Mouse (Mus musculus) thymus, postnatal 25 days (tissue): ENCODE results near the gene Pmepa1.

Source experiments
- DNase-seq: peaks from one replicate; pipeline ENCODE4 v3.0.0; 2022

Gene Pmepa1

DNA sequence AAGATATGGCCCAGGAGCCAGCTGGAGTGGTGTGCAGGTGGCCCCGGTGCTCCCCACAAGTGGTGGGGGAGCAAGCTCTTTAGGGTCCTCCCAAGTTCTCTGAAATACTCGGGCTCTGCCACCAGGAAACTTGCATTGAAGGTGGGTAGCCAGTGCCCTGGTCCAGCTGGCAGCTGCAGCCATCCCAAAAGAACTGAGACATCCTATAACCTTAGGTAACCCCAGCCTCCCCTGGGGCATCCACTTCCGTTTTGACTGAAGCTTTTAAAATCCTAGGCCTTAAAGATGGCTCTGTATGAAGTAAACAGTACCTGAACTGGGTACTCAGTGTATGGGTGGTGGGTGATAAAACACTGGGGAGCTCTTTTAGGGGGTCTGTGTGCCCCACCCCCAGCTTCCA, 52.8 kb downstream of the Pmepa1 start:
- peak; percentile 36 for DNase-seq

DNA sequence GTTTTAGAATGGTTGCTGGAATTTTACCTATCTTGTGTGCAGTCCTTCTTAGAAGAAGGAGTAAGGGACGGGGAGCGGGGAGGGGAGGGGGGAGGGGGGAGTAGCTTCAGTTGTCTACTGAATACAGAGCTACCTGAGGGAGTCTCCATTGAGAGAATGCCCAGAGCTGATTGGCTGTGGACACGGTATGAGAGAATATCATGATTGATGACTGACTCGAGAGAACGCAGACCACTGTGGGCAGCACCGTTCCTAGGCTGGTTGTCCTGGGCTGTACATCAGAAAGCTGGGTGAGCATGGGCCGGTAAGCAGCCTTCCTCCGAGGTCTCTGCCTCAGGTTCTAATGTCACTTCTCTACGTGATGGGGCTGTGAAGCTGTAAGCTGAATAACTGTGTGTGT, 55.6 kb downstream of the Pmepa1 start:
- DNase-seq = peak; percentile 0

DNA sequence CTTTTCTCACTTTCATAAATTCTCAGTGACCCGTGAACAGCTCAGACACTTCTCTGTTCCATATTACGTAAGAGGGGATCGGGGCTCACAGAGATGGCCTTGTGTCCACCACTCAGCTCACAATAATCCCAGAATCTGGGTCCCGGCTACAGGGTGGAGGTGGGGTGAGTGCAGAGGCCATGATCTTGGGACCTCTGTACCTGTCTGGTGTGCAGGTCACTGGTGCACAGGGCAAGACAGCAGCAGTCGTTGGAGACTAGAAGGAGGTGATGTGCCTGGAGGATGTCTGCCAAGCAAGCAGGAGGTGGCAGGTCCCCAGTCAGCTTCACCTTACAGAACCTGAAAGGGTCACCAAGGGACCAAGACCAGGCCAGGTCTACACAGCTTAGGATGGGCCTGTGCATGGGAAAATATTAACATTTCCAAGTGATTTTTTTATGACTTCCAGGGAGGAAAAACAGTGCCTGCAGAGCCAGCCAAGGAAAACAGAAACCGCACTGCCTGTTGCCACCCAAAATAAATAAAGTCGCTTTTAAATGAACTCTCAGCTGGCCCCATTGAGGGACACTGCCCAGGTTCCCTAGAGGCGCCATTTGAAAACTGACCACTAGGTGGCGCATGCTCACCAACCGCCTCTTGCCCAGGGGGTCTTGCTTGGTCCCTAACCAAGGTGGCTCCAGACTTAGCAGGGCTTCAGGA, 56.9 kb downstream of the Pmepa1 start:
- DNase-seq = peak; percentile 58

DNA sequence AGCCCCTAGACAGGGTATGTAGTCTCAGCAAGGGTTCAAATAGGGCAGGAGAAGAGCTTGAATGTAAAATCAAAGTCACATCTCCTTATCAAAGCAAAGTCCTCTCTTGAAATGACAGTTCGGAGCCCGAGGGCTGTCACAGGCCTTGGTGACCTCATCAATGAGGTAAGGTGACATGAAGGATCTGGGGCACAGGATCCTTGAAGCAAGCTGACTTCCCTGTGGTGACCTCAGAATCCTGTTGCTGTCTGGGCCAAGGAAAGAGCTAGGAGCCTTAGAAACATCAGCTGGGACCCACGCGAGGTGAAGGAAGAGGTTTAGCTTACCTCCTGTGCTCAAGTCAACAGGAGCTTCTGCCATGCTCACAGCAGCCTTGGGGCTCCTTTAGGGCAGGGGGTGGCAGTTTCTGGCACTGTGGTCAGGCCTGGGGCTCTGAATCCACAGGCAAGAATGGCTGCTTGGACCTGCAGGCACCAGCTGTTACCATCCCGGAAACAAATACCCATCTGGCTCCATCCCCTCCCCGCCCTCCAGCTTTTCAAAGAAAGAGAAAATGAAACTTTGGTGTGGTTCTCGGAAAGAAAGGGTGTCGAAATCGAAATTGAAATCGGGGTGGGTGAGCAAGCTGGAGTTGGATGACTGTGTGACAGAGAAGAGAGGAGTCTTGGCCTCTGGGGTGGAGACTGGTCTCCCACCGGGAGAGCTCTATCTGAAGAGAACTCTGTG, 57.8 kb downstream of the Pmepa1 start, which contains the start of gene Zbp1:
Zbp1 (minus strand) TSS at position 508 of the 726 bp plus-strand sequence.
- peak; percentile 70 for DNase-seq

DNA sequence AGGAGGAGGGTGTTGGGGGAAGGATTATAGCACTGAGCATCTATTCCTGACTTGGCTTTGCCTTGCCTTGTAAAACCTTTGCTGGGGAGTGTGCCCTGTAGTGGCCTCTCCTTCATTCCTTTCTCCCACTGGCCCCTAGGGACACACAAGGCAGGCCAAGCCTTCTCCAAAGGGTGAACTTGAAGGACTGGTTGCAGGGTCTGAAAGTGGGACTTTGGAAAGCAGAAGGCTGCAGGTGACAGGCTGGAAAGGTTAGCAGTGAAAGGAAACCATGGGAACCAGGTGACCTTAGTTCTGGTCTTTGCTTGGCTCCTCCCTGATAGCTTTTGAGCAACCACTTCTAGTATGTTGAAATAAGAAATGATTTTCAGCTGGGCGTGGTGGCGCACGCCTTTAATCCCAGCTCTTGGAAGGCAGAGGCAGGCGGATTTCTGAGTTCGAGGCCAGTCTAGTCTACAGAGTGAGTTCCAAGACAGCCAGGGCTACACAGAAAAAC, 58.5 kb downstream of the Pmepa1 start:
- no peak for DNase-seq

DNA sequence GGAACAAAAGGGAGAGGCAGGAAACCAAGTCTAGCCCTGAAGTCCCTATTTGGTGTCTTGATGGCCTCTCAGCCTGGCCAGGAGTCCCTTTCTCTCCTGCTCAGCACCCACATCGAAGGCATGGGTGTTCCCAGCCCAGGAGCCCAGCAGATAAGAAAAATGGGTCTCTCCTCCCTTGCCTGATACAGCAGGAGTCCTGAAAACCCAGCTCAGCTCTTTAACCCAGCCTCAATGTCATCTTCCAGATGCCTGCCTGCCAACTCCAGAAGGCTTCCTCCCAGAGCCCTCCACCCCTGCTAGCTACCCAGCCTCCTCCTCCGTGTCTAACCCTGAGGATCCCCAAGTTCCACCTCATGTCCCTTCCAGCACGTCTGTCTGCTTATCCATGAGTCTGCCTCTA, 59.1 kb downstream of the Pmepa1 start:
- DNase-seq = no peak

DNA sequence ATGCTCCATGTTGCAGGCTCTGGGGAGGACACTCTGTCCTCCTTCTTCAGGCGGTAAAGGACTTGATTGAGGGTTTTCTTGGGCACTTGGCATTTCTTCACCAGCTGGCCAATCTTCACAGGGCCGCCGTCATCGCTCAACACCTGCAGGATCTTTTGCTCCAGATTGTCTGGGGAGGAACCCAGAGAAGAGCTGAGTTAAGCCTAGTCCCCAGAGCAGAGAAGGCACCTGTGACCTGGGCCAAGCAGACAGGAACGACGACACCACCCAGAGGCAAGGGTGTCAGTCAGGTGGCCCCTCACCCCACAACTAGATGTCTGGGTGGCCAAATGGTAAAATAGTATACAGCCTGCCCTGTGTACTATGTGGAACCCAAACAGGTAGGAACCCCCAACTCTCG, 59.5 kb downstream of the Pmepa1 start:
- no peak for DNase-seq

DNA sequence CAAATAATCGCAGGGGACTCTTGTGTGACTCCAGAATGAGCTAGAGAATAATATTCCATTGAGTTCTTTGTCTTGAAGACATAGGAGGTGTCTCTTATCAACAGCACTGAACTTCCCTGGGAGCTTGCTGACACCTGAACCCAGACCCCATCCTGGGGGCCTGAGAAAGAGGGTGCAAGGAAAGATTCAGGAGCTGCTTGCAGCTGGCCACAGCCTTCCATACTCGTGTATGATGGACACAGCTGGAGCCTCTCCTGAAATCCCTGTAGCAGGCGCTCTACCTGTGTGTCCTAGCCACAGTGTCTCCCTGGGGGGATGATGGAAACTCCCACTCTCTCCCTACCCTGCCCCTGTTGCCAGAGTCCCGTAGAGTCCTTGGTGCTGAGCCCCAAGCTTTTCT, 64.1 kb downstream of the Pmepa1 start:
- no peak for DNase-seq

DNA sequence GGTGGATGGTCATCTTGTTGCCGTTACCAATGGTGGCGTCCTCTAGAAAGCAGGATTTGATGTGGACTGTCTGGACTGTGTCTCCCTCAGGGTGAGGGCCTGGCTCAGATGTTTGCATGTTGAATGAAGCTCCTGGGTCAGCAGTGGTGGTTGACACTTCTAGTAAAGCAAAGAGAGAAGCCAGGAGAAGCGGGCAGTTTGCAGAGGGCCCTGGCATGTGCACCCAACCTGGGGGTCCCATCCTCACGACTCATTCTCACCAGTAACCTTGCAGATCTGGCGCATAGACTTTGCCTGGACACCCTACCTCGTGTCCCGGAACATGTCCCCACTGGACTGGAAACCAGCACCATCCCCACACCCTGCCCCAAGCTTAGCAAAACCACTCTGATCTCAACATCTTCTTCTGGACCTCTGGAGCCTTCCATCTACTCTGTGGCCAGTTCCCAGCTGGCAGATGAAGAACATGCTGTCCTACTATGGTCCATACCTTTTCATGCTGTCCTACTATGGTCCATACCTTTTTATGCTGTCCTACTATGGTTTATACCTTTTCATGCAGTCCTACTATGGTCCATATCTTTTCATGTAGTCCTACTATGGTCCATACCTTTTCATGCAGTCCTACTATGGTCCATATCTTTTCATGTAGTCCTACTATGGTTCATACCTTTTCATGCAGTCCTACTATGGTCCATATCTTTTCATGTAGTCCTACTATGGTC, 67.1 kb downstream of the Pmepa1 start:
- DNase-seq = no peak

DNA sequence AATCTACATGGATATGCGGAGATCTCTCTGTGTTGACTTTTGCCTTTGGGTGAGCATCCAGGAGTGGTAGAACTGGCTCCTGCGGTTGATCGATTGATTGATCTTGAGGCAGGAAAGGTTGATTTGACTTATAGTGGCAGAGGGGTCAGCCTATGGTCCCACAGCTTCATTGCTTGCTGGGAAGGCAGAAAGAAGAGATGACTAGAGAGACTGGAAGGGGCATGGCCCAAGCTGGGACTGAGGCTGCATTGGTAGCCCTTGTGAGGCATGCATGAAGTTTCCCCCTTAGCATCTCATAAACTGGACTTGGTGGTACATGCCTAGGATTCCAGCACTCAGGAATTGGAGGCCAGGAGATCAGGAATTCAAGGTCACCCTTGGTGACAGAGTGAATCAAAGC, 69.3 kb downstream of the Pmepa1 start:
- no peak for DNase-seq

DNA sequence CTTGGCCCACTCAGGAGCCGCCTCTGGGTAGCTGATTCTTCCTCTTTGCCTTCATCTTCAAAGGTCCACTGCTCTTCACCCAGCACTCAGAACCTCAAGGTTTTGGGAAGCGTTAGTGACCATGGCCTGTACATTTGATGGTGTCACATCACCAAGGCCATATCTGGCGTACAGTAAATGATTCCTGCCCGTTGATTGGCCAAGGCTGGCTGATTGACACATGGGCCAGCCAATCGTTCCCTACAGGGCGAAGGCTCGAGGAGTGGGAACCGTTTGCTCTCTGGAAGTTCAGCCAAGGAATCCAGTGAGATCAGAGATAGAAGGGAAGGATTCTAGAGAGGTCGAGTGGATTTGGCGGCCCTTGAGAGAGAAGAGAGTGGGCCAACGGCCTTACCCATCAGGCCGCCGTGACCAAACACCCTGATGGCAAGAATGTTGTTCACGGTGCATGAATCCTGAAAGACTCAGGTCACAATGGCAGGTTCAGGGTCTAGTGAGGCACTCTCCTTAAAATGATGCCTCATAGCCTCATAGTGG, 70.7 kb downstream of the Pmepa1 start:
- DNase-seq = no peak

DNA sequence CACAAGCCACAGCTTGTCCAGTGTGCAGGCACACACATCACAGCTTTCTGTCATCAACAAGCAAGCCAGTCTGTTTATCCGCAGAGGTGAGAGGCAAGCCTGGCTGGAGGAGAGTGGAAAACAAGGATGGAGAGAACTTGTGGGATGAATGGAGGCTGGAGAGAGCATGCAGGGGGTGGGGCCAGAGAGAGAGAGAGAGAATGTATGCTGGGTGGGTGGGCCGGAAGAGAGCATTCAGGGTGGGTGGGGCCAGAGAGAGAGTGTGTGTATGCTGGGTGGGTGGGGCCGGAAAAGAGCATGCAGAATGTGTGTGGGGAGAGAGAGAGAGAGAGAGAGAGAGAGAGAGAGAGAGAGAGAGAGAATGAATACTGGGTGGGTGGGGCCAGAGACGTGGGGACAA, 71.7 kb downstream of the Pmepa1 start:
- DNase-seq = no peak

DNA sequence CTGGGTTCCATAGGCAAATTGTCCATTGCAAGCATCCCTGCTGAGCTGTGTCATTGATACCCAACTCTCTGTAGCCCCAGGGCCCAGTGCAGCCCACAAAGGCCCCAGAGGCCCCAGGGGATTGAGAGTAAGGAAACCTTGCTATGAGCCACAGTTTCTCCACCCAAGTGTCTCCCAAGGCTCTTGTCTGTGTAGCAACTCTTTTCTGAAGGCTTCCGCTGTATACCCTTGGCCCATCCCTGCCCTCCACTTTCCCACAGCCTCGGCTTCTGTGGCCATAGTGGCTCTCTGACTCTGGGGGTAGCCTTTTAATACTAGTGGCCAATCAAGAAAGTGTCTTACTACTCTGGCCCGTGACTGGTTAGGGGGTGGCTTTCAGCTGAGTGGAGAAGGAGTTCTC, 72.6 kb downstream of the Pmepa1 start:
- DNase-seq = no peak

DNA sequence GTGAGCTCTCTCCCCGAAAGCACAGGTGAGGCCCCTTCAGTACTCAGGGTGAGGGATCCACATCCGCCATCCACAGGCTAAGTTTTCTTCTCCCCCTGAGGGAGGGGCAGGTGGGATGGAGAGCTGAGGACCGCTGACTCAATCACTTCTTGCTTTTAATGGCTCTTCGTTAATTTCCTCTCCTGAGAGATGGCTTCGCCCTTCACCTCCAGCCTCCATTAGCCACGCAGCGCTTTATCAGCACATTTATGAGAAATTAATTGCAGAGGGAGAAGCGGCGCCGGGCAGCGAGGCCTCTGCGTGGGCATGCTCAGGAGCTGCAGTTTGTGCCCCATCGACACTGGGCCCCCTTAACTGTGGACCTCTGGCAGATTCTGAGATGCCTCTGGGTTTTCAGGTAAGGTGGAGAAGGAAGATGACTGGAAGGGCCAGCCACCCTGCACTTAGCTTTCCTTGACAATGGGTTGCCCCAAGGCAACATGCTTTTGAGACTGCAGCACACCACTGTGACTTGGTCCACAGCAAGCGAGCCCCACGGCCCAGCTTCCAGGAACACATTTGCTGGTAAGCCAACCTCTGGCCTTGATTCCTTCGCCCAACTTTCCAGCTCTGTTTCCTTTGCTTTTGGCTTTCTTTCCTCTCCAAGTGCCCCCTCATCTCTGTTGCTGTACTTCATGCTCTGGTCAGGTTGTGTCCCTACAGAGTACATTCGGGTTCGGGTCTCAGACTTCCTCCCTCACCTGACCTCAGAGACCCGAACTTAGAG, 73.2 kb downstream of the Pmepa1 start:
- no peak for DNase-seq

DNA sequence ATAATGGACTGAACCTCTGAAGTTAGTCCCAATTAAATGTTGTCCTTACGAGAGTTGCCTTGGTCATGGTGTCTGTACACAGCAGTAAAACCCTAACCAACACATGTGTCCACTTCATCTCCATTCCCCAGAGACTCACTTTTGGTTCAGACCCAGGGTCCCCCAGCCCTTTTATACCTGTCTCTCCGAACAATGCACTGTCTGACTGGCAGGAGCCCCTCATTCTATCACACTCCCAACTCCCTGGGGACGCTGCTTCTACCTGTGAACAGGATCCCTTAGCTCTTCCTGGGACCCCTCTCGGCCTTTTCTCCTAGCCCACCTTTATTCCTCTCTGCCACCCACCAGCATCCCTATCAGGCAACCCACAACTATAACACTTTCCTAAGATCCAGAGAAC, 81.5 kb downstream of the Pmepa1 start:
- DNase-seq = no peak

DNA sequence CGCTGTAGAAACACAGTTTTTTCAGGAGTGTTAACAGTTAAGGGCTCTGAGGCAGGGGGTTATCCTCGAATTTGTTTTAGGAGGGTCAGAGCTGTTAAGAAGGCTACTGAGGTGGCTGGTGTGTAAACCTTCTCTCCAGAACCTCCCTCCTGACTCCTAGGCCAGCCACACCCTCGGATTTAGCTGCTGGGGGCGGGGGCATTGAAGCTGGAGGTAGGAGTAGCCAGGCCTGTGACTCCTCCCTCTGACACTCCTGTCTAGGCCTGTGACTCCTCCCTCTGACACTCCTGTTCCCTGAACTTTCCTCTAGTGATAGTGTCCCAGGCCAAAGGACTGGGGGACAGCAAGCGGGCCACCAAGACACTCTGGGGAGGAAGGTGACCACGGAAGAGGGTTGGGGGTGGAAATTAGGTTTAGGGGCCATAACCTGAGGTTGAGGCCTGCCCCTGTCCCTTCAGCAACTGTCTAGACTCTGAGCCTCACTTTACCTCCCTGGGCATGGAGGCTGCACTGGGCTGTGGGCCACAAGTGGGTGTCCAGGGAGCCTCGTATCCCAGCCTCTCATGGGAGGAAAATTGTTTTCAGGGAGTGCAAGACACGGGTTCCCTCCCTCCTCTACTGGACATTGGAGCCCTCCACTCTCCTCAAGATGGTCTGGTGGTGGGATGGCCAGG, 89.0 kb downstream of the Pmepa1 start:
- DNase-seq = no peak

DNA sequence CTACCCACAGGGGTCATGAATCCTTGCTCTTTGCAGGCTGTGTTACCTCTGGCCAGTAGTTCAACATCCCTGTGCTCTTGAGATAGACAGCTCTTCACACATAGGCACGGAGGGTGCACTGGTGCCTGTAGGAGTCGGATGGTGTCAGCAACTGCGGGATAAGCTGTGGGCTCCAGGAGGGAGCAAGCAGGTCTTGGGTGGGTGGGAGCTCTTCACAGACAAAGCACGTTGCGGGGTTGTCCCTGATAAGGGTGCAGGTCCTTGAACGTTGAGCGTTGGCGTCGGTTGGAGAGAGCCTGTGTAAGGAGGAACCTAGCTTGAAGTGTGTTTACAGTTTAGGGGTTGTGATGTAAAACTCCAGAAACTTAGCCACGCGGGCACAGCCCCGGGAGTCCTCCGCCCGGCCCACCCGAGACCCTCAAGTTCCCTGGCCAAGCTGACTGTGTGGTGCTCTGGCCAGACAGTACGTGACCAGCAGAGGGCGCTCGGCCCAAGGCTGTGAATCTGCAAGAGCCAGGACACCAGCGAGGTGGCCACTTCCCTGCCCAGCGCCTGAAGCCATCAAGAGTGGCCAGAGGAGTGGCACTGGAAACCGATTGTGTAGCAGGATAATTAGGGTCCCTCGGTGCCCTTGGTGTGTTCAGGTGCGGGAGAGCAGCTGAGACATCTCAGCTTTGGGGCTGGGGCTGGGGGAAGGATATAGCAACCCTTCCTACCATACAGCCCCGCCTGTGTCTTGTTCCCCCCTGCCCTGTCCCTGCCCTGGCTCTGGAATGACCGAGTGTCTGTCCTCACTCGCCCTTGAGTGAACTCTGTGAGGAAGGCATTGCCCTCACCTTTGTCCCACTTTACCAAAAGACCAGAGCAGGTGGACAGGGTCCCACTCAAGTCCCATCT, 90.0 kb downstream of the Pmepa1 start:
- peak; percentile 82 for DNase-seq

DNA sequence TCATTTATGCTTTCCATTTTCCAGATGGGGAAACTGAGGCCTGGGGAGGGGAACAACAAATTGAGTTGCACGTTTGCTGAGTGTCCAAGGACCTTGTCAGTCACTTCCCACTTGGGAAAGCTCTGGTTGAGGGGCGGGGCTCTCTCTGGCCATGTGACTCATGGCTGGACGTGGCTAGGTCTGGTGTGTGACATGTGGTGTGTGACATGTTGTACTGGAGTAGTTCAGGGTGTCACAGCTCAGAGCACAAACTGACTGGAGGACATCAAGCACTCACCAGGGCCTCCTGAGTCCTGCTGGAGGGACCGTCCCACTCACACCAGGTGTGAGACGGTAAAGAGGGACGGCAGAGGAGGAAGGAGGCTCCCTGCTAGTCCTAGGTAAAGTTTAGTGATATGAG, 91.1 kb downstream of the Pmepa1 start:
- no peak for DNase-seq

DNA sequence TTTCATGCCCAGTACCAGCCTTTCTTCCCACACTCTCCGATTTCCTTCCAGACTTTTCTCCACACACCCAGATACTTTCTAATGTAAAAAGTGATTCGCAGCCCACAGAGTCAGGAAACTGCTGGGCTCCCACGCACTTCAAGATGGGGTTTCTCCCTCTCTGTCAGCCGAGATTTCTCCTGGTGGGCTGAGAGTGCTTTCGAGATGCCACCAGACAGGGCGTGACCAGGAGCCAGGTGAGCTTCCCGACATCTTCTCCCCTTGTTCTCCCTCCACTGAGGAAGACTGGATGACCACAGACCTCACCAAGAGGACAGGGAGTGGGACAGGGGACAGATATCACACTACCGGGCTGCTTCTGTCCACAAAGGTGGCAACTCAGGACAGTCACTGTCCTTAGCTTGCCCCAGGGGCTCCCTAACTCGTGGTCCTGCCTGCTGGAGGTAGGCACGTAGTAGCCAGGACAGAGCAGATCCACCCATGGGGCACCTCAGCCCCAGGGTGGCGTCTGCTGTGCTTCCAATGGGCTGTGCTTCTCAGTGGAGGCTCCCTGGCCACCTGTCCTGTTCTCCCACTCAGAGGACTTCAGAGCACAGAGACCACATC, 91.8 kb downstream of the Pmepa1 start:
- no peak for DNase-seq

DNA sequence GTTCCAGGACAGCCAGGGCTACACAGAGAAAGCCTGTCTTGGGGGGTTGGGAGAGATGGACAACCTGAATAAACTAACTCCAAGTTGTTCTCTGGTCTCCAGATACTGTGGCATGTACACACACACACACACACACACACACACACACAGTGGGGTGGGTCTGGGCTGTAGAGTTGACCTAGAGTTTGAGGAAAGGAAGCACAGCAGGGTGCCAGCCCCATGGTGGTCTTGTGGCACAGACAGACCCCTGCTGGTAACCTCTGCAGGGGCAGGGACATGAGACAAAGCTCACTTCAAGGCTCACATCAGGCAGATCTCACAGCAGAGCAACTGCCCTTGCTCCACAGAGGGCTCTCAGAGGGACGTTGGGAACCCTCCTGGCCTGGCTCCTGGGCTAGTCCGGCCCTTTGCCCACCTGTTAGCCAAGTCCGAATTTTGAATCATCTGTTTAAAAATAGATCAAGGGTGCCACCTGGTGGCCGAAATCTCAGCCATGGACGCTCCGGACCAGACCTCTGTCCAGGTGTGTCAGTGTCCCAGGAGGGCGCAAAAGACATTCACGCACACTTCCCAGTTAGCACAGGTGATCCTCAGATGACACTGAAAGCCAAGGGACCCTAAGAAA, 92.4 kb downstream of the Pmepa1 start:
- peak; percentile 60 for DNase-seq
